Mouse (Mus musculus): ENCODE results near the gene Atp13a4.

Gene Atp13a4

DNA sequence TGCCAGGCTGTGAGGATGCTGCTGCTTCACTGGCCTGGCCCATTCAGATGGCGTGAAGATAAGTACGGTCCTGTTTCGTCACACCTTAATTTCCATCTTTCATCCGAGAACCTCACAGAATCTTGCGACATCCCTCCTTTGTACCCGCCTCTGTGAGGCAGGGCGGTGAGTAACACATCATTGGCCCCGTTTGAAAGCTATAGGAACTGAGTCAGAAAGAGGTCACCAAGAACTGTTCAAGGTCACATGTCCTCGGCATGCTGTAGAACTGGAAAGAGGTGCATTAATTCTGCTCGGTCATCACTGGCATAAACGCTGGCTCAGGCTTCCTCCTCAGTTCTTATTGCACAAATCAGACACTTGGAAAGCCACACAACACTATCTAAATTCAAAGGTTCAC is at the start of gene Atp13a4:
Gene Atp13a4 (minus strand): TSS at position 36 of the 400 bp plus-strand sequence.
- DNase-seq, result no peak

DNA sequence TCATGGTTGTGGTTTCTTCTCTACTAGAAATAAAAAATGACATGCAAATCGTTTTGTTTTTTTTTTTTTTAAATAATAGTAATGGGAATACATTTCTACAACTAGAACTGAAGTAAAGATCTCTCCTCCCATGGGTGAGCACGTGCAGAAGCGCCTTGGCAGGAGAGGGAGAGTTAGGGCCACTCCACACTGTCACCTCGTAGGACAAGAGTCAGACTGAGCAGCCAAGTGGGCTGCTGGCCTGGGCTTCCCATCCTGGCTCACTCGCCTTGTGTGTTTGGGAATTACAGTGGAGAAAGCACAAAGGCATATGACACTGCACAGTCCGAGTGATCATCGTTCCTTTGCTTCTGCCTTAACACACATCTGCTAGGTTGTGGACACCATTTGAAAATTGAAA is 47.5 kb upstream of the Atp13a4 start:
- DNase-seq, result no peak

- DNase-seq, result no peak
Observed at GRCm38 (mm10) chr16:29579787-29580176, 35.1 kb upstream of the Atp13a4 start.

GRCm38 (mm10) chr16:29579167-29579786 is 34.6 kb upstream of the Atp13a4 start, which contains the start of gene Opa1:
TSS of gene Opa1 (plus strand) at chr16:29579334.
- peak; percentile 99 to 100 for DNase-seq

GRCm38 (mm10) chr16:29575620-29576019 is 31.0 kb upstream of the Atp13a4 start:
- peak; percentile 44 to 56 for DNase-seq

DNA sequence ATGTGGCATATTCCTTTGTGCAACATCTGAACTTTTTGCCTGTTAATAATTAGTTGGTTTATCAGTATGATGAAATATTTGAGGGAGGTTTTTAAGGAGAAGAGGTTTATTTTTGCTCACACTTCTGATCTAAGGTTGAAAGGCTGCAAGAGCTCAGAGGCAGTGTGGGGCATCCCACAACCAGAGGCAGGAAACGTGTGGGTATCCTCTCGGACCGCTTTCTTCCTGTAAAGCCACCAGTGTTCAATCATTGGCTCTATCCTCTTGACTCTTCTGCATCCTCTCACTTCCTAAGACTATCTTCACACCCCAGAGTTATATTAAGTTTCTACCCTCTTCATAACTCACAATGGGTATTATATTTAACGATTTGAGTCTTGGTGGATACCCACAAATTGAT is 29.3 kb upstream of the Atp13a4 start:
- DNase-seq, result no peak

DNA sequence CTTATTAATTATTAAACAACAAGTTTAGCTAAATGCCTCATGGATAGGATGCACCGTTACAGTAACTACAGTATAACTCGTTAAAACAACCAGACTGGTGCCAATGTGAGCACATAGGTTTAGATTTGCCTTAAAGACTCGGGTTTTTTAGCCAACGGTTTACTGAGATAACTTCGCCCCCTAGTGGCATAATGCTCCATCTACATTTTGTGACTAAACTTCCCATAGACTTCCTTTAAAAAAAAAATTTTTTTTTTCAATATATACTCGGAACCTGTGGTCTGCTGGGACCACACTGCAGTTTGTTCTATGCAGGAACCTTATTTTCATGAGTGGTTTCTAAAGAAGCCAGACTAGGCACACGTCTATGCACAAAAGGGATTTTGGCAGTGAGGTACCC is 16.2 kb upstream of the Atp13a4 start:
- peak; percentile 78 to 79 for DNase-seq

GRCm38 (mm10) chr16:29560454-29560853 is 15.8 kb upstream of the Atp13a4 start:
- DNase-seq, result no peak

DNA sequence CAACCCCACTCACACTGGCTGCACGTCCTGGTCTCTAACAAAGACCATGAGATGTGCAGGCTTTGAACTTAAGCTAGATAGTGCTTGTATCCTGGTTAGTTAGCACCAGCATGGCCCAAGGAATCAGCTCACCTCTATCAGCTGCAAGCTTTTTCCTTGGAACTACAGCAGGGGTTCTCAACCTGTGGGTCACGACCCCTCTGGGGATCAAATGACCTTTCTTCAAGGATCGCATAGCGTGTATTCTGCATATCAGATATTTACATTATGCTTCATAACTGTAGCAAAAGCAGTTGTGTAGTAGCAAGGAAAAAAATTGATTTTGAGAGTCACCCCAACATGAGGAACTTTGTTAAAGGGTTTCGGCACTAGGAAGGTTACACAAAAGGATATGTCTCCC is 15.0 kb upstream of the Atp13a4 start:
- no peak for DNase-seq

DNA sequence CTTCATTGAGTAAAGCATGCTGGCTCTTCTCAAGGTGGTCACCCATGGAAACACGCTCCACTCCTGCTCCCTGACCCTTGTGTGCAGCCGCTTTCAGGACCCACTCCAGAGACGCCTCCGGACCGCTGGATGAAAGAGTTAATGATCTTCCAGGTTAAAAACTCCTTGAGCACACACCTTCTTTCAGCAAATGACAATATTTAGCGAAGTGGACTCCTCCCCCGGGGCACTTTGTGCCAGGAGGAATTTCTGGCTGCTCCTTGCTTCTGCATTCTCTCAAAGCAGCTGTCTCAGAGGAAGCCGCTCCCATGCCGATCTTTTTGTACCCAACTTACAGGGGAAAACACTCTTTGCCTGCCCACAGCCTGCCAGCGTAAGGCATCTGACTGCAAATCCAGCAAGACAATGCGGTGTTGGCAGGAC is 3.4 kb downstream of the Atp13a4 start:
- peak in 1 of 2 experiments; percentile 7 for DNase-seq

- no peak for DNase-seq
Observed at GRCm38 (mm10) chr16:29539906-29540305, 4.8 kb downstream of the Atp13a4 start.

DNA sequence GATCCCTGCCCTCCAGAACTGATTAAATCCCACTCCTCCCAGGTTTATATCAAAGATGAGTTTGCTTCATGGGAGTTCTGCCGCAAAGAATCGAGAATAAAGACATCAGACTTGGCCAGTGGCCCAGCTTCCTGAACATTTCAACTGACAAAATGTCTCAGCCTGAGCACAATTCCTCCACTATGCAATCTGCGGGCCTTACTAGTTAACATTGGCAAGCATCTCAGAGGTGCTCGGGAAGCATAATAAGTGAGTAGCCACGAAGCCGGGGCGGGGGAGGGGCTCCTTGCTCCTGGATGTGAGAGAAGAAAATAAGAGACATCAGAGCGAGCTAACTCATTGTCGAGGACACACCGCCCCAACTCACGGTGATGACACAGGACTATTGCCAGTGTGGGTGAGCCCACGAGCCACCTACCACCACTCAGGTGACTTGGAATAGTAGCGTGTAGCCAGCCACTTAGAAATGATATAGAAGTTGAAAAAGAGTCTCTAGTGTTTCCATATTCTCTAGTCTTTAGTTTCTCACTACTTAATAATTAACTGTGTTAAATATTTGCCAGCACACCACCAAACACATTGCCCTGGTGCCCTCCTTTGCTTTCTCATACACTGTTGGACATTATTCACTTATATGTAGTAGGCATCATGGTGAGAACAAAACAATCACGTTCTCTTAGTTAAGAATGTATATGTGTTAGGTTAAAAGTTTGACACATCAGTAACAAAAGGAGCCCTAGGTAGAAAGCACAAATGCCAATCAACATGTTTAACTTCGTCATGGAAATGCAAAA is 8.1 kb downstream of the Atp13a4 start:
- peak; percentile 15 to 33 for DNase-seq

GRCm38 (mm10) chr16:29535866-29536265 is 8.8 kb downstream of the Atp13a4 start:
- no peak for DNase-seq

- no peak for DNase-seq
Observed at GRCm38 (mm10) chr16:29533641-29534040, 11.0 kb downstream of the Atp13a4 start.

GRCm38 (mm10) chr16:29527085-29527484 is 17.6 kb downstream of the Atp13a4 start:
- DNase-seq, result no peak

DNA sequence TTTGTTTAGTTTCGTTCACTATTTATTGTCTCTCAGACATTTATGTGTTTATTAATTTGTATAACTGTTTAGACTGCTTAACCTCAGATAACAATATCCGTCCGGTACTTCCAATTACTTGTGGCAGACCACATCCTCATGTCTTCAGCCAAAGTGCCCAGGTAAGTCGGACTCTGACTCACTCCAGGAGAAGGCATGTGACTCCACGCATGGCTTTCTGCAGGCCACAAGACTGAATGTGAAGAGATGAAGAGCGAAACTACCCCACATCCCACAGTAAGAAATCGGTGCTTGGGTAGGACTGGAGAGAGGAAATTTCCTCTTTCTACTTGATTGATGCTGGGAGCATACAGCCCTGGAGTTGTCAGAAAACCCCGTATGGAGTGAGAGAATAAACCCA is 18.1 kb downstream of the Atp13a4 start:
- no peak for DNase-seq

GRCm38 (mm10) chr16:29512495-29512894 is 32.2 kb downstream of the Atp13a4 start:
- peak; percentile 11 to 20 for DNase-seq

DNA sequence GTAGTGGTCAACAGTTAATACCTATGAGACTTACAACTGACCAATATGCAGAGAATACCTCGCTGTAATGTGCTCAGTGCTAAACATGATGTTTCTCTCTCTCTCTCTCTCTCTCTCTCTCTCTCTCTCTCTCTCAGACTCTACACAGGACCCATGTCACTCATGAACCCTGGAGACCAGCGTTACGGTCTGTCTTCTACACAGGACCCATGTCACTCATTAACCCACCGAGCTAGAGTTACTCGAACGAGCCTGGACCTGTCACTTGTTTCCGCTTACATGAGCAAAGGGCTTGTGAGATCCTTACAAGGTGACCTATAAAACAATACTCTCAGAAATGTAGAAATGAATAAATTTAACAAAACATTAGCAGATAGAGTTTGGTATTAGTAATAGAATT is 33.9 kb downstream of the Atp13a4 start:
- no peak for DNase-seq

GRCm38 (mm10) chr16:29509881-29510280 is 34.8 kb downstream of the Atp13a4 start:
- DNase-seq, result no peak

DNA sequence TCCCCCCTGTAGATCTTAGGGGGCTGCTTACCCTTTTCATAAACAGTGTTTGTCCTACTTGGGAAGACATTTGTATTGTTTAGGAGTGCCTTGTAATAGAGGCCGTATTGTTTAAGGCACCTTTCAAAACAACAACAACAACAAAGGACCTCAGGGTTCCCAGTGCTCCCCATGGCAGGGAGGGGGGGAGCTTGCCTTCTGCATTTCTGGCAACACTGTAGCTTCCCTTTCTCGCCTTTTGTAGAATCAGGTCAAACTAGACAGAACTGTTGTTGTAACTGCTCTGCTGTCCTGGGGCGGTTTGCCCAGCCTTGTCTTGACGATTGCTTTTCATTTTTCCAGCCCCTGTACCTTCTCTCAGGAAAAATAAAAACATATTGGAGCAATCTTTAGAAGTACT is 40.0 kb downstream of the Atp13a4 start:
- DNase-seq, result peak in 1 of 2 experiments; percentile 16

GRCm38 (mm10) chr16:29504198-29504597 is 40.5 kb downstream of the Atp13a4 start:
- no peak for DNase-seq

DNA sequence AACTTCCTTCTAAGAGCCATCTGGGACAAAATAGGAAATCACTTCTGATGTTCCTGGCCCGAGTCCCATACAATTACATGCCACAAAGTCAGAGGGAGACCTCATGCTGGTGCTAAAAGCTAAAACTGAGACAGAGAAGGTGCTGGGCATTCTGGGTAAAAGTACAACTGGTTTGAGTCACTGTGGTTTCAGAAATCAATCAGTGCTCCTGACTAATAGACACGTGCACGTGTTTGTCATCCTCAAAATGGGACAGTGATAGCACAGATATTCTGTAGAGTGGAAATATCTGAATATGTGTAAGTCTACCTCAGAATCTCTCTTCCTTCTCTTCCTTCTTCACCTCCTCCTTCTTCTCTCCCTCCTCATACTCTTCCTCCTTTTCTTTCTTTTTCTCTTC is 53.6 kb downstream of the Atp13a4 start:
- DNase-seq, result no peak

- no peak for DNase-seq
Observed at GRCm38 (mm10) chr16:29481439-29481838, 63.2 kb downstream of the Atp13a4 start.

- no peak for DNase-seq
Observed at GRCm38 (mm10) chr16:29480396-29480795, 64.3 kb downstream of the Atp13a4 start.

Data from cerebellum, postnatal 14 days (tissue).